Mouse (Mus musculus): ENCODE measurements around the gene Camk1d.

Gene Camk1d

GRCm38 (mm10) chr2:5714211-5715053 is at the start of gene Camk1d:
Gene Camk1d (minus strand): TSS chr2:5714515.
- DNase-seq: peak; percentile 81

DNA sequence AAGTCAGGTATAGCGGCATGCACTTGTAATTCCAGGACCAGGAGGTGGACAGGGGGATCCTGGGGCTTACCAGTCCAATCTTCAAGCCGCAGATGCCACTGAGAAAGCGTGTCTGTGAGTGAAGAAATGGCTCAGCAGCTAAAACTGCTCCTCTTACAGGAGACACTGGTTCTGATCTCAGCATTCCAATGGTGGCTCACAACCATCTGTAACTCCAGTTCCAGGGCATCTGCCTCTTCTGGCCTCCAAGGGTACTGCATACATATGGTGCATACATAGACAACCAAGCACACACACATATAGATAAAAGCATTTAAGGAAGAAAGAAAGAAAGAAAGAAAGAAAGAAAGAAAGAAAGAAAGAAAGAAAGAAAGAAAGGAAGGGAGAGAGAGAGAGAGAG is 47.7 kb upstream of the Camk1d start:
- DNase-seq: no peak

GRCm38 (mm10) chr2:5760479-5761008 is 46.2 kb upstream of the Camk1d start:
- no peak for DNase-seq

DNA sequence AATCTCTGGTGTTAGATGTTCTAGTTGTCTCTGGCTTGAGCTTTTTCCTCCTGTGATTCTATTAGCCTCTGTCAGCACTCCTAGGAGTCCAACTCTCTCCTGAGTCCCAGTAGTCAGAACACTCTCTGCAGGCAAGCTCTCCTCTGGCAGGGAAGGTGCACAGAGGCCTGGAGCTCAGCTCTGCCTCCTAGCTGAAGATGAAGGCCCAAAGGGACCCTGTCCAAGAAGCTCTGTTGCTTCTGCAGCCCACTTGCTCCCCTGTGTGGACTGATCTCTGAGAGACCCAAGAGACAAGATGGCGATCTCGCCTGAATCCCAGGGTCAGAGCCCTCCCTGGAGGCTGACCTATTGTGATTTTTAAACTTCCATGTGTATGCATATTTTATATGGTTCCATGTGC is 44.3 kb upstream of the Camk1d start:
- DNase-seq: no peak

DNA sequence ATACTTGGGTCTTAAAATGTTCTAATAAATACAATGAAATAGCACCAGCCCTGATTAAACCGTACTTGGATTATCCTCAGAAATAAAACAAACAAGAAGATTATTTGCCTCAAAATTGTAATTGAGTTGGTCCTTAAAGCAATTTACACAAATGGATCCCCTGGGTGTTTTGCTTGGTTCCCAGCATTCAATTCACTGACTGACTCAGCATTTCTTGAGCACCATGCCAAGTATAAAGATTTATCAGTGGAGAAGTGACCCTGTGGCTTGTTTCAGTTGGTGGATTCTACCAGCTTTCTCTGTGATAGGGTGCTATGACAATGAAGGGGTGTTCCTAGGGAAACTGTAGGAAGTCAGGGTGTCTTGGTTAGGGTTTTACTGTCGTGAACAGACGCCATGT is 36.6 kb upstream of the Camk1d start:
- DNase-seq: no peak

- no peak for DNase-seq
Observed at GRCm38 (mm10) chr2:5749210-5749609, 34.9 kb upstream of the Camk1d start.

DNA sequence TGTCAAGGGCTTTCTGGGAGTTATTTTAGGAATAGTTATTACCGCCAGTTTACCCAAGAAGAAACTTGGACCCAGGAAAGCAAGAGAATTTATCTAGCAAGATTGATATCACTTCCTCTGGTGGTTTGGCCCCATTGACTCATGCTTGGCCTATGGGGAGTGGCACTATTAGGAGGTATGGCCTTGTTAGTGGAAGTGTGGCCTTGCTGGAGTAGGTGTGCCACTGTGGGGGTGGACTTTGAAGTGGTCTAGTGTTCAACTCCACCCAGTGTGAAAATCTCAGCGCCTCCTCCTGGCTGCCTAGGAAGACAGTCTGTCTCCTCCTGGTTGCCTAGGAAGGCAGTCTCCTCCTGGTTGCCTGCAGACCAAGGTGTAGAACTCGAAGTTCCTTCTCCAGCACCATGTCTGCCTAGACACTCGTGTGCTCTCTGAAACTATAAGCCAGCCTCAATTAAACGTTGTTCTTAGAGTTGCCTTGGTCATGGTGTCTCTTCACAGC is 33.3 kb upstream of the Camk1d start:
- DNase-seq: no peak

- DNase-seq: no peak
Observed at GRCm38 (mm10) chr2:5746529-5746928, 32.2 kb upstream of the Camk1d start.

DNA sequence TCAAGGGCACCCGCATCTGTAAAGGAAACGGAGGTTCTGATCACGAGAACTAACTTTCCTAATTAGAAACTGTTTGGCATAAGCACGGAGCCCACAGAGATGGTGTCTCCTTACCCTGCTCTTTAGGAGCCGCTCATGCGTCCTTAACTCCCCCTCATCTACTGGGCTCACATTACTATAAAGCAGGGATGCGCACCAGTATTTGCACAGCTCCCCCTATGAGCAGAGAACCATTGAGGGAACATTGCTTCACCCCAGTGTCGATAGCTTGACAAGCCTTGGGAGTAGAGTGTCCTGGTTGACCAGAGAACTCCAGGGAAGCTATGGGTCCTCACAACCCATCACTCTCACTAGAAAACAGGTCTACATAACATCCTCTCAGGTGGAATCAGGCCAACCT is 29.6 kb upstream of the Camk1d start:
- no peak for DNase-seq

DNA sequence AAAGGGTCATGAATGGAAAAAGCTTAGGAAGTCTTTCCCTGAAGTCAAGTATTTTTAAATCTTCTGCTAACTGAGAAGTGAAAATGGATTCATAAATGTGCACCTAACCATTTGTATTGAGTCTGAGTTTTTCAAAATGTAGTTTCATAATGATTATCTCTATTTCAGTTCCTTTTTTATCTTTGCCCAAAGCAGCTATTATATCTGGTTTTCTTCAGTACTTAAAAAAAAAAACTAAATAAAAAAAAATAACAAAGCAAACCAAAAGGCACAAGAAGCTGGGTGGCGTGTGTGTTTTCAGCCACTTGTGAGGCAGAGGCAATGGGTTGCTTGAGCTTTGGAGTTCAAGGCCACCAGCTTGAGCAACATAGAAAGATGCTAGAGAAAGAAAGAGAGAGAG is 26.6 kb upstream of the Camk1d start:
- no peak for DNase-seq

DNA sequence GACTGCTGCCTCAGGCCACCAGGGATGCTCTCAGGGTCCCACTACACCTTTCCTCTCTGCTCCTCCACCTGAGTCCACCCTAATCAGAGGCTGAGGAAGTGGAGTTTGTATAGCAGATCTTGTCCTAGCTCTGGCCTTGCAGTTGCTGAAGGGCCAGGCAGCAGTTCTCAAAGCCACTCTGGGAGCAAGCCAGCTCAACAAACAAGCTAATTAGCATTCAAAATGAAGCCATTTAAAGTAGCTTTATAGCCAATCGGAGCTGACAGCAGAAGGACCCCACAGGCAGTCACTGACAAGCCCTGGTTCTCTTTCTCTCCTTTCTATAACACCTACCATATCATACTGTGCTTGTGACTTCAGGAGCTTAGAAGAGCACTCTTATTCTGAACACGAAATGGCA is 21.6 kb upstream of the Camk1d start:
- DNase-seq: no peak

GRCm38 (mm10) chr2:5733300-5734085 is 19.2 kb upstream of the Camk1d start:
- no peak for DNase-seq

DNA sequence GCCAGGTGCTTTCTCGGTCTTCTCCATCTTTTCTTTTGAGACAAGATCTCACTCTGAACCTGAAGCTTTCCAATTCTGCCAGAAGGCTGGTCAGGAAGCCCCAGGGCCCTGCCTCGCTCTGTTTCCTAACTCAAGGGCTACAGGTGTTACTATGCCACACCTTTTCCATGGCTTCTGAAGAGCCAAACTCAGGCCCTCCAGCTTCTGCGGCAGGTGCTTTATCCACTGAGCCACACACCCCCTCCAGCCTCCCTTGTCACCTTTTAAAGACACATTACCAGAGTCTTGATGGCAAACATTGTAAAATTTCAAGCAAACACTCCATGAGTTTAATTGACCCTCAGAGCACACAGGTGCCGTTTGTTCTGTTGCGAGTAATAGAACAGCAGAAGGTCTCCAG is 17.7 kb upstream of the Camk1d start:
- no peak for DNase-seq

DNA sequence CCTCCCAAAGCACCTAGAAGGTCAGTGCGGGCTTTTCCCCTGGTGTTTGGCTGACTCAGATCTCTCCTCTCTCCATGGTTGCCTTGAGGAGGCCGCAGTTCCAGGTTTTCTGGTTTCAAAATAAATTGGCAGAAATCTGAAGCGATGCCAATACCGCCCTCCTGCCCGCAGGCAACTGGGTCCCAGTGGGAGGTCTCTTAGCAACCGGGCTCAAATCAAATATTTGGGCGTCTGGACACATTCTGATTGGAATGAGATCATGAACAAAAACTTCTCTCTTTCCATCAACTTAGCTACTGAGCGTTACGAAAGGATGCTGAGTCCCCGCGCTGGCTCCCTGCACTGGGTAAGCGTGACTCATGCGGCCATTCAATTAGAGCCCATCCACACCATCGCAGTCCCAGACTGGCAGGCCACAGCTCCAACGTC is 16.1 kb upstream of the Camk1d start:
- no peak for DNase-seq

DNA sequence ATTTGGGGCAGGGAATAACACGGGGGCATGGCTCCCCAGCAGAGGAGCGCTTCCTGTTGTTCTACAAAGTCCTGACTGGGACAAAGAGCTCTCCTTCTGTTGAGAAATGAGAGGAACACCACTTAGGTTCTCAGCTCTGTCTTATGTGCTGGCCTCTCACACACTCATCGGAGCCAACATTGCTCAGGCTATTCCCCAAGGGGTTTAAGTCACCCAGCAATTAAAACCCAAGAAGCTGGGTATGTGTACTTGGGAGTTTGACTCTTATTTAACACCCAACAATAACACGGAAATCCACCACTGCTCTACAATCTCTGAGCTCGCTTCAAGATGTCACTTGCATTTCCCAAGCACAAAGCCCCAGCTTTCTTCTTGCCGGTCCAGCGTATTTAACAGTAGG is 15.6 kb upstream of the Camk1d start:
- DNase-seq: no peak

DNA sequence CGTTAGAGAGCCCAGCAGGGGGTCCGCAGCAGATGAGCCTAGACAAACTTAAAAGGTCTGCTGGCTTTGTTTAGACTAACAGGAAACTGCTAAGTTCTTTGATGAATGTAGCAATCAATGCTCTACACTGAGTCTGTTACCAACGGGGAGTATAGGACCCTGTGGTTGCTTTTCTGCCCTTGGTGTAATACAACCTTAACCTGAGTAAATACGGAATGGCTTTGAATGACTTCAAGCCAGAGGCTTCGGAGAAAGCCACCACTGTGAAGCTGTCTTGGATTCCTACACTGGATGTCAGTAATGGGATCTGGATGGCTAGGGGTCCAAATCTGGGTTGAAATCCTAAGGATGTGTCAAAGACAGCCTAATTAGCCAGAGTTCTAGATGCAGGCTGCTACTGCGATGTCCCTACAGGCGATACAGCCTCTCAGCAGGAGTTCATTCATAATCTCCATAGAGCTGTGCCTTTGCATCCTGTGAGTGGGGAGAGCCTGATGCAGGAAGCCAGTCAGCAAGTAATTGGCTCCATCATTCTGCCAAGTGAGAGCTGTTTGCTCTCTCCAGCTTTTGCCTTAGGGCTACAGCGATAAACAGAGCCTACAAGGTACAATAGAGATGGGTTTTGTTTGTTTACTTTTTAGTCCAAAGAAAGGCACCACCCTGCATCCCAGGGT is 10.8 kb upstream of the Camk1d start:
- DNase-seq: no peak

GRCm38 (mm10) chr2:5717675-5718074 is 3.4 kb upstream of the Camk1d start:
- no peak for DNase-seq

GRCm38 (mm10) chr2:5715544-5715943 is 1.2 kb upstream of the Camk1d start:
- DNase-seq: no peak

- DNase-seq: no peak
Observed at GRCm38 (mm10) chr2:5715054-5715410, 717 bp upstream of the Camk1d start.

DNA sequence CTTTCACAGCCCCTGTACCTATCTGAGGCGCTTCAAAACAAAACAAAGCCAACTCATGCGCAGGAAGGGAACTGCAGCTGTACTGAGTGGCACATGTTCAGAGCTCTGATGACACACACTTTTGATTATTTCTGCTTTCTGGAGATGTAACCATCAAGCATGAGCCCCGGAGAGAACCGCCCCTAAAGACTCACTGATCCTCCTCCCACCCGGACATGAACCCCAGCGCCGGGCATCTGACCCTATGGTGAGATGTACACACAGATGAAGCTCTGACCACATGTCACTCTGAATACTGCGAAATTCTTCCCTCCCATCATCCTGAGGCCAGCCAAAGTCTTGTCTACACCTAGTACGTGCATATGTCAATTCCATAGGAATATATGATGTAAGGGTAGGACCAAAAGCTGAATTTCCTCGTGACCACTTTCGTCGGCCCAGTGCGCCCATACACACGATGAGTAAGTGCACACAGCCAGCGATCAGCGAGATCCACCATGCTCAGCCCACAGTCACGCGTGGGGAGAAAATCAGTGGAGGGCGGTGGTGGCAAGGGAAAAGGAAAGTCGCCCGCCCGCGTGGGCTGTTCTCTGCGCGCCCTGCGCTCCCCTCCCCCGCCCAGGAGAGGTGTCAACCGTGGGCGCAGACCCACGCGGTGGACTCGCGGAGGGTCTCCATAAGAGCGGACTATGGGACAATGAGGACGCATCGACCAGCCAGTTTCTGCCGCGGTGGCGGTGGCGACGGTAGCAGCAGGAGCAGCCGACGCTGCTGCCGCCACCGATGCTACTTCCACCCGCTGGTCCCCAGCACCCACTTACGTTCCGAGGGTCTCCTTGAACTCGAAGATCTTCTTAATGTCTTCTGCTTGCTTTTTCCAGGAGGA is 747 bp downstream of the Camk1d start:
- DNase-seq: peak; percentile 55

DNA sequence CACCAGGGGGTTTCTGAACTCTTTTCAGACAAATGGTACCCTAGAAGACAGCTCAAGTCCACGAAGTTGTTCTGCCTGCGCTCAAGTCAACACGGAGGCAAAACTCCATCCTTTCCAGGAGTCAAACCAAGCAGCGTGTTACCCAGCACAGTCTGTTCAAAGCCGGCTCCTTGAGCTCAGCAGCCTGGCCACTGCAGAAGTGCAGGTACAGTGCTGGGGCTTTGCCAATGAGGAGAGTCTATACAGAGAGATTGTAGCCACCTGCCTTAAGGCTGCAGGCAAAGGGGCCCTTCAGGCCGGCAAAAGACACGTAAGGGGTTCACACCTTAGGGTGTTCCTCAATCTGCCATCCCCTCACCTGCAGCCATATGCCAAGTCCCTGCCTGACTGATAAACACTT is 2.1 kb downstream of the Camk1d start:
- no peak for DNase-seq

- no peak for DNase-seq
Observed at GRCm38 (mm10) chr2:5709911-5710310, 4.4 kb downstream of the Camk1d start.

All from right cerebral cortex, postnatal 14 days (tissue).